Mouse (Mus musculus): ENCODE measurements at regions not wholly inside any gene's neighbourhood (a gene's known extent, or its start where the extent isn't known, plus 50 kb on each side); places are given as distances from the start of the nearest gene placed in this dataset.

DNA sequence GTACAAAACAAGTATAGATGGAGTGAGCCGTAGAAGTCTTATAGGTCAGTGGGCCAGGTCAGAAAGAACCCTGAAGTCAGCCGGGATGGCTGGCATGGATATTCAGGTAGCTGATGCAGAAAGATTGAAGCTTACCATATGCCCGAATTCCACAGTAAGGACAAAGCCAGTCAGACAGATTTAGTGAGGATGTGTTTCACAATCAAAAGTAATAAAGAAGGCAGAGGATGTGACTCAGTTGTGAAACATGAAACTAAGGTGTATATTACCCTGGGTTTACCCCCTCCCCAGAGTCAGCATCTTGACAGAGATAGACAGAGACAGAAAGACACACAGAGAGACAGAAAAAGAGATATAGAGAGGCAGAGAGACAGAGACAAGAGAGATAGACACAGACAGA, 109.3 kb upstream of the Sgcd start:
- no peak for DNase-seq

DNA sequence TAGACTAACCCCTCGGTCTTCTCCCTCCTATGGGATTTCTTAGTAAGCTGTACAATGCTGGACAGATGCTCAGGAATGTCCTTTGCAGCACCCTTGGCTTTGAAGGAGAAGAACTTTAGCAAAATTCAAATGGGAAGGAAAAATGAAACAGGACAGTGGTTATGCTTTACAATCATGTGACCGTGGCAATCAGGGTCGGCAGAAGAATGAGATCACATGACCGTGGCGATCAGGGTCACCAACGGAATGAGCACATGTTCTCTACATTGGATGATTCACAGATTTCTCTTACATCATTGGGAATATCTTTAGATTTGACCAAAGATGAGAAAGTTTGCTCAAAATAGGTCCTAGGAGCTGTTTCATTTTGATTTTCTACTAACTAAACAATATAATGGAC, 108.7 kb upstream of the Sgcd start:
- no peak for DNase-seq

GRCm38 (mm10) chr11:48067072-48067471, 78.3 kb upstream of the Sgcd start:
- DNase-seq: no peak

GRCm38 (mm10) chr11:48063719-48064118, 75.0 kb upstream of the Sgcd start:
- DNase-seq: no peak

DNA sequence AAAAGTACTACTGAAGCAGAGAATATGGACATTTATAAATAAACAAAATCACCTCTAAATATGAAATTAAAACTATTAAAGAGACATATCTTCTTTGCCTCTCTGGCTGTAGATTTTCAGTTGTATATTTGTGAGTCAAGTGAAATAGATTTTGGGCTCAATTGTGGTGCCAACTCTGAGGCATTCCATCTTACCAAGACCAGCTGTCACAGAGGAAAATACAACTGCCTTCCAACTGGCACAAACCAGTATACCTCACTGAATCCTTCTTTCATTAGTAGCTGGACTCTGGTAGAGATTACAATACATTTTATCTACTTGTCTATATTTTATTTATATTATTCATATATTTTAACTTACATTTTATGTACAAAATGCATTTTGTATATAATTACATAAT, 72.7 kb upstream of the Sgcd start:
- no peak for DNase-seq

GRCm38 (mm10) chr11:48051156-48051866, 62.5 kb upstream of the Sgcd start:
- no peak for DNase-seq

DNA sequence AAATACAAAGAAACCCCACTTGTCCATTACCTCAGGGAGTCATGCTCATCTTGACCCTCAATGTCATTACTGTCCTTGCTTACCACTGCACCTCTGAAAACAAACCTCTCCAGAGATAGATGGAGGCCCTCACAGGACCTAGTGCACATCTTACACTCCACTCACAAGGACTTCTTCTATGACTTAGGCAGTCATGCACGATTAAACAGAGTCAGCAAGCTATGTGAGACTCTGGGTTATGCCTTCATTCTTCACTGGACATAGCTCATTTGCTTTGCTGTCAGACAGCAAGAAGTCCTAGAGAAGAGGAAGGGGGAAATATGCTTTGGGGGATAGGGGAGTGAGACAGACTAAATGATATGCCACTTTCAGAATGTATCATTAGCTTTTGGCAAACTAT, 59.5 kb upstream of the Sgcd start:
- no peak for DNase-seq

All from cerebellum, adult 8-10 months (tissue).